Mouse (Mus musculus): ENCODE data around the gene Coro7. TPM values are rescaled to one million over a fixed set of nuclear protein-coding genes. Genes with fewer than 3 reads are reported as not detected.

Gene Coro7
- polyA plus RNA-seq, 1 experiment: 68.8 TPM

GRCm38 (mm10) chr16:4611193-4611592 lies 68.4 kb downstream of the Coro7 start:
- no peak for TF ChIP-seq POLR2A (IDR thresholded peaks at IDR 0.05; ENCODE audit: borderline replicate concordance, extremely low read depth, insufficient read depth, insufficient read length, poor library complexity, severe bottlenecking)
- no peak for TF ChIP-seq CTCF (IDR thresholded peaks at IDR 0.05; ENCODE audit: borderline replicate concordance, extremely low read depth, insufficient read depth, insufficient read length)
- no peak for DNase-seq (ENCODE audit: low read depth)

- no peak for TF ChIP-seq CTCF (IDR thresholded peaks at IDR 0.05; ENCODE audit: borderline replicate concordance, extremely low read depth, insufficient read depth, insufficient read length)
- TF ChIP-seq POLR2A (IDR thresholded peaks at IDR 0.05; ENCODE audit: borderline replicate concordance, extremely low read depth, insufficient read depth, insufficient read length, poor library complexity, severe bottlenecking): no peak
- DNase-seq (ENCODE audit: low read depth): no peak
These were observed 71.0 kb downstream of the Coro7 start for GRCm38 (mm10) chr16:4608532-4609059.

GRCm38 (mm10) chr16:4607818-4608531 lies 71.6 kb downstream of the Coro7 start:
- peak; percentile 89 for DNase-seq (ENCODE audit: low read depth)
- TF ChIP-seq POLR2A (IDR thresholded peaks at IDR 0.05; ENCODE audit: borderline replicate concordance, extremely low read depth, insufficient read depth, insufficient read length, poor library complexity, severe bottlenecking): no peak
- peak; percentile 97 for TF ChIP-seq CTCF (IDR thresholded peaks at IDR 0.05; ENCODE audit: borderline replicate concordance, extremely low read depth, insufficient read depth, insufficient read length)

- TF ChIP-seq POLR2A (IDR thresholded peaks at IDR 0.05; ENCODE audit: borderline replicate concordance, extremely low read depth, insufficient read depth, insufficient read length, poor library complexity, severe bottlenecking): no peak
- peak; percentile 53; the same call in 1 of the 2 replicates for TF ChIP-seq CTCF (IDR thresholded peaks at IDR 0.05; ENCODE audit: borderline replicate concordance, extremely low read depth, insufficient read depth, insufficient read length)
These were observed 73.0 kb downstream of the Coro7 start for GRCm38 (mm10) chr16:4606431-4607084.

DNA sequence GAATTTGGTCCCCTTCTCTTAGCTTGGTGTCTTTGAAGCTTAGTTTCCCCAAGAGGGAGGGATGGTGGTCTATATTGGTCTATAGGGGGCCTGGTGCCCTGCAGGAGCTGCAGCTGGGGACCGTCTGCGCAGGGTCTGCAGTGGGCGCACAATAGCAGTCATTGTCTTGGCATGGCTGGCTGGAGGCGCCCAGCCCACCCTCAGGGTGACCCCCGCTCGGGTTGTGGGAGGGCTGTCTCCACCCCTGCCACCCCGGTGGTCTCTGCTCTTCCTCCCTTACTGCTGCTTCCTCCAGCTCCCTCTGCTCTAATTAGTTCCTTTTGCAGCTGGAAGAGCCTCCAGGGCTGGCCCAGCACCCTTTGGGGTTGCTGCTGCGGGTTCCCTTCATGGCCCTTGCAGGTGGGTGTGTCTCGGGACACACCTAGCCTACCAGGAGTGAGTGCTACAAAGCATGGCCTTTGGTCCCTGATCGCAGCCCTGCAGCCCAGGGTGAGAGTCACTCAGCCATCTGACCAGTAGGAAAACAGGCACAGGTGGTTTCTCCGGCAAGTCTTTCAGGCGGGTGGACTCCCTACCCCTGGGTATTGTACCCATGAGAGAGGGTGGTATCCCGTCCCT lies 74.0 kb downstream of the Coro7 start:
- TF ChIP-seq POLR2A (IDR thresholded peaks at IDR 0.05; ENCODE audit: borderline replicate concordance, extremely low read depth, insufficient read depth, insufficient read length, poor library complexity, severe bottlenecking): no peak
- TF ChIP-seq CTCF (IDR thresholded peaks at IDR 0.05; ENCODE audit: borderline replicate concordance, extremely low read depth, insufficient read depth, insufficient read length): no peak
- no peak for DNase-seq (ENCODE audit: low read depth)

More at GRCm38 (mm10) chr16:4606431-4607084, 73.0 kb downstream of the Coro7 start:
- peak; percentile 45 for DNase-seq (ENCODE audit: low read depth)

- TF ChIP-seq POLR2A (IDR thresholded peaks at IDR 0.05; ENCODE audit: borderline replicate concordance, extremely low read depth, insufficient read depth, insufficient read length, poor library complexity, severe bottlenecking): no peak
- TF ChIP-seq CTCF (IDR thresholded peaks at IDR 0.05; ENCODE audit: borderline replicate concordance, extremely low read depth, insufficient read depth, insufficient read length): no peak
- no peak for DNase-seq (ENCODE audit: low read depth)
These were observed 75.2 kb downstream of the Coro7 start for GRCm38 (mm10) chr16:4604293-4604837.

- TF ChIP-seq CTCF (IDR thresholded peaks at IDR 0.05; ENCODE audit: borderline replicate concordance, extremely low read depth, insufficient read depth, insufficient read length) (no peak), POLR2A (IDR thresholded peaks at IDR 0.05; ENCODE audit: borderline replicate concordance, extremely low read depth, insufficient read depth, insufficient read length, poor library complexity, severe bottlenecking) (no peak)
- no peak for DNase-seq (ENCODE audit: low read depth)
These were observed 76.1 kb downstream of the Coro7 start for GRCm38 (mm10) chr16:4603453-4603837.

- DNase-seq (ENCODE audit: low read depth): no peak
- TF ChIP-seq POLR2A (IDR thresholded peaks at IDR 0.05; ENCODE audit: borderline replicate concordance, extremely low read depth, insufficient read depth, insufficient read length, poor library complexity, severe bottlenecking) (no peak), CTCF (IDR thresholded peaks at IDR 0.05; ENCODE audit: borderline replicate concordance, extremely low read depth, insufficient read depth, insufficient read length) (no peak)
These were observed 76.7 kb downstream of the Coro7 start for GRCm38 (mm10) chr16:4602766-4603452.

DNA sequence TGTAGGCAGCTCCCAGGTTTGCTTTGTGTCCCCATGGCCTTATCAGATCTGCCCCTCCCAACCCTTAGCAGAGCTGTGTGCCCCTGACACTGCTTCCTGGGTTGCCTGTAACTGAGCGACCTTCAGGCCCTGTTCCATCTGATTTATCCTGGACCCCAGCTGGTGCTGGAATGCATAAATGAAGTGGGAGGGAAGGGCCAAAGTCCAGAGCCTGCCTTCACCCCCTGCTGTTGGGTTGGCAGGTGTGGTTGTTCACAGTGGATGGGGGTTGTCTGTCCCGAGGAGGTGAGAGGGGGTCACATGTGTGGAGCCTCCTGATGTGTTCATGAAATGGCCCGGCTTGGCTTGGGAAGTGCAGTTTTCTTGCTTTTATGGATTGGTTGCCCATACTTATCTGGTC lies 77.4 kb downstream of the Coro7 start:
- no peak for TF ChIP-seq POLR2A (IDR thresholded peaks at IDR 0.05; ENCODE audit: borderline replicate concordance, extremely low read depth, insufficient read depth, insufficient read length, poor library complexity, severe bottlenecking)
- no peak for TF ChIP-seq CTCF (IDR thresholded peaks at IDR 0.05; ENCODE audit: borderline replicate concordance, extremely low read depth, insufficient read depth, insufficient read length)
- DNase-seq (ENCODE audit: low read depth): no peak

- no peak for DNase-seq (ENCODE audit: low read depth)
- no peak for TF ChIP-seq POLR2A (IDR thresholded peaks at IDR 0.05; ENCODE audit: borderline replicate concordance, extremely low read depth, insufficient read depth, insufficient read length, poor library complexity, severe bottlenecking)
- no peak for TF ChIP-seq CTCF (IDR thresholded peaks at IDR 0.05; ENCODE audit: borderline replicate concordance, extremely low read depth, insufficient read depth, insufficient read length)
These were observed 78.8 kb downstream of the Coro7 start for GRCm38 (mm10) chr16:4600701-4601310.

Measured in brain, embryonic 14.5 days (tissue).